Mouse (Mus musculus) olfactory bulb, adult 2 months (tissue): ENCODE results near the gene Eef1akmt4.

Experiments
- CTCF ChIP-seq: fragments of 200-500 bp; IDR thresholded peaks from 2 replicates; pipeline ENCODE4 v1.5.1; 2012; ENCODE audit warnings: low read depth, mild to moderate bottlenecking, low read length, moderate library complexity; ENCODE audit not compliant: insufficient read depth
- POLR2A ChIP-seq: fragments of 200-500 bp; IDR thresholded peaks from 2 replicates; pipeline ENCODE4 v1.6.1; 2012; ENCODE audit warnings: mild to moderate bottlenecking, low read depth, low read length, moderate library complexity; ENCODE audit not compliant: insufficient read depth

- no peak for TF ChIP-seq POLR2A
- TF ChIP-seq CTCF: no peak
These were observed 15.7 kb upstream of the Eef1akmt4 start for GRCm38 (mm10) chr16:20595737-20596136.
